Mouse (Mus musculus) lung, postnatal 0 days (tissue): ENCODE measurements at regions not wholly inside any gene's neighbourhood (a gene's known extent, or its start where the extent isn't known, plus 50 kb on each side); places are given as distances from the start of the nearest gene placed in this dataset.

Experiments
- CTCF ChIP-seq: IDR thresholded peaks from 2 replicates; pipeline ENCODE4 v1.5.1; 2016; ENCODE audit warnings: antibody characterized with exemption, mild to moderate bottlenecking
- EP300 ChIP-seq: IDR thresholded peaks from 2 replicates; pipeline ENCODE4 v1.6.1; 2016; ENCODE audit warnings: antibody characterized with exemption, mild to moderate bottlenecking, control low read depth

- TF ChIP-seq CTCF (no peak), EP300 (no peak)
Measured at GRCm38 (mm10) chr13:107891946-107892345, 152.3 kb upstream of the Smim15 start.
